Mouse (Mus musculus): ENCODE results near the gene Ldha.

- TF ChIP-seq POLR2A (IDR thresholded peaks at IDR 0.05; ENCODE audit: insufficient read depth, low read length) (no peak), CTCF (IDR thresholded peaks at IDR 0.05; ENCODE audit: low read depth, low read length) (no peak), EP300 (IDR thresholded peaks at IDR 0.05; ENCODE audit: insufficient read depth, low read depth, low read length) (no peak)
Measured at GRCm38 (mm10) chr7:46842278-46842677, 1.0 kb downstream of the Ldha start.
